Mouse (Mus musculus) 3T3-L1 (cell line): ENCODE measurements at regions not wholly inside any gene's neighbourhood (a gene's known extent, or its start where the extent isn't known, plus 50 kb on each side); places are given as distances from the start of the nearest gene placed in this dataset.

Experiments
- DNase-seq: peaks from one replicate; pipeline ENCODE4 v3.0.0-alpha.2; 2015; ENCODE audit warnings: low read depth, low spot score

DNA sequence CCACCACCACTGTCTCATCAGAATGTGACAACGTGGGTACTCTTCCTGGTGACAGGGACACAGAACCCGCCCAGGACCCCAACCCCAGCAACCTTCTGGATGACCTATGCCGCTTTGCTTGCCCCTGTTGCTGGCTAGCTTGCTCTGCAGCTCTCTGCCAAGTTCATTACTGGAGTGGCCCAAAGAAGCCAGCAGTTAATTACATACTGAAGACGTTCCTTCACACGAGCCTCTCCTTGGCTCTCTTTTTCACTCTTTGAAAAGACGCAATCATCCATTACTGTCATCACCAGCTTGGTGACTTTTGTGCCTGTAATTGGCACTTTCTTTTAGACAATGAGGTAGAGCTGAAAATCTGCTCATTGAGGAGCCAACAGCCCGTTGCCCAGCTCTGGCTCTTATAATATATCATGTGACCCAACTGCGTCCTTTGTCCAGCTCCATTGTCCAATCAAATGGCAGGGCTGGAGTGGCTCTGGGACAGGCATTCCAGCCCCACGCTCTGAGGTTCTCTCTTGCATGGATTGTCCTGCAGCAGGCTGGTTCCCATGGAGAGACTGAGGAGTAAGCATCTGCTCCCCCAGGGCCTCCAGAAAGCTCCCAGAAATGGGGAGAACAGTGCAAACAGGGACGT lies 274.4 kb upstream of the Gm10131 start:
- no peak for DNase-seq

DNA sequence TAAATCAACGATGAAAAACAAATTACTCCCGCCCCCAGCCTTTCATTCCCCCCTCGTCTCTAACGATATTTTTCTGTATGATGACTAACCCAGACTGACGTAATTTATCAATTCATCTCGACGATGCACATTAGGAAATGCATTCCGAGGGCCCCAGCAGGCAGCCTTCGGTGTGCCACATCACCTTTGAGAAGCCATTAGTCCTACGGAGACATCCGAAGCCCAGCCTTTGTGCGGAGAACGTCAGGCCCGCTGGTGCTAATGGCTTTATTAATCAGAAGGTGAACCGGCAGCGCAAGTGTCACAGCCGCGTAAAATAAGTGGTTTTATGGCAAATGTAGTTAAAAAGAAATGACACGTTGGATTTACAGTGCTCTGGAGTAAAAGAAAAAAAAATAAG lies 269.1 kb upstream of the Gm10131 start:
- no peak for DNase-seq

DNA sequence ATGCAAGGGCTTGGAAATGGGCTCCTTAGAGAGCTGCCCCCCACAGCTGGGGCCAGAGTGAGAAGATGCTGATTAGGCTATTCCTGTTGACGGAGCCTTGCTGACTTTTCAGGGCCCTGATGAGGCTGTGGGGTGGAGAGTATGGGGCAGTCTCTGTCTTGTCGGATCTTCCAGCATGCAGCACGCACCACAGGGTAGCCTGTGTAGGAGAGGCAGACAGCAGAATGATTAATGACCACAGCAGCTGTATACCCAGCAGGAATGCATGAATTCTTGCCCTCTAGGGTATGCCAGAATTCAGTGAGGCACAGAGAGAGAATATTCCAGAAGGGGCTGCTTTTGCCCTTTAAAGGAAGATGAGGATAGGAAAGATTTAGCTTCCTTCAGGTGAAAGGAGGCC lies 265.6 kb upstream of the Gm10131 start:
- peak; percentile 16 for DNase-seq

DNA sequence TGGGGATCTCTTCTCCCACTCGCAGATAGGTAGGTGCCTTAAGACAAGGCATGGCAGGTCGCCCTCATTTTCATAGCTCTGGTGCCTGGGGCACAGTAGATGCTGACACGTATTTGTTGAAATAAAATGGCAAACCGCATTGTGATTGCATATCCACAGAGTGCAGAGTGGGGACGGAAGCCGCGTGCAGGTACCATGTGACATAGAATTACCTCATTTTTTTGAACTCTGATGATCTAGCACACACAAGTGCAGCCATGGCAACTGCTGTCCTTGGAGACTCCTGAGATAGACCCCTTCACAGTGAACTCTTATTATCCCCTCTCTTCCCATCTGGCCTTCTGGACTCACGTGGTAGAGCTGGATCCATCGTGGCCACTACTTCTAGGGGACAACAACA lies 262.7 kb upstream of the Gm10131 start:
- no peak for DNase-seq

DNA sequence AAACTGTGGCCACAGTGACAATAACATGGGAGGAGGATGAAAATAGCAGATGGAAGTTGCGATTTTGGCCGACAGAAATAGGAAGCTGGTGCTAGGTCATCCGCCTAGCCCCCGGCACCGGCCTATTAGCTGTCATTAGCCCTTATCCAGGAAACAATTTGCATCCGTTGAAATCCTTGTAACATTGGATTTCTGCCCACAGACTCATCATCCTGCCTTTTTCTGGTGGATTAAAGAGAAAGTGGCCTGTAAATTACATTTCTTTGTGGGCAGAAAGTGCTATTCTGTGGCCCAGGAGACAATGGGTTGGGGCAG lies 261.1 kb upstream of the Gm10131 start:
- DNase-seq: no peak

DNA sequence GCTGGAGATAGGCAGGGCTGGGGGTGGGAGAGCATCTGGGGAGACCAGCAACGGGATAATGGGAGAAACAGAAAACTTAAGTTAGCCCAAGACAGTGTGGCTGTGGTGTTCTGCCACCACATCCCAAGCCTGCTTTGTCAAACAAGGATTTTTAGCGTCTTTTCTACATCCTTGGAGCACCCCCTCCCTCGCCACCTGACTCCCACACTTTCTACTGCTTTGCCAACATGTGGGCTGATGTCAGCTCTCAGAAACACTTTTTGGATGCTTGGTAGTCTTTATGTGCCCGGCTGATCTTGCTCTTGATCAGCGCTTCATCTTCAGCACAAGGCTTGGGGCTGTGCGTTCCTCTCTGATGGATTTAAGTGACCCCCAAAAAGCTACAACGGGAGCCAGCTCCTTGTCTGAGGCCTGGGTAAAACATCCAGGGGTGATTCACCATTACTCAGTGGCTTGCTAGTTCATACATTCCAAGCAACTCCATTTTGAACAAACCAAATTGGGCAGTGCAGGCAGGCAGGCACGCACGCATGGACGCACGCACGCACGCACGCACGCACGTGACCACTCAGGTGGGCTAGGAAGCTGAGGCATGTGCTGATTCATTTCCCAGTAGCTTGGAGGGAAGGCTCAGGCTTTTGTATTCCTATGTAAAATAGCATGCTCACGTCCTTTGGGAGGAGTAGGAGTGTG lies 260.6 kb upstream of the Gm10131 start:
- peak; percentile 2 for DNase-seq

DNA sequence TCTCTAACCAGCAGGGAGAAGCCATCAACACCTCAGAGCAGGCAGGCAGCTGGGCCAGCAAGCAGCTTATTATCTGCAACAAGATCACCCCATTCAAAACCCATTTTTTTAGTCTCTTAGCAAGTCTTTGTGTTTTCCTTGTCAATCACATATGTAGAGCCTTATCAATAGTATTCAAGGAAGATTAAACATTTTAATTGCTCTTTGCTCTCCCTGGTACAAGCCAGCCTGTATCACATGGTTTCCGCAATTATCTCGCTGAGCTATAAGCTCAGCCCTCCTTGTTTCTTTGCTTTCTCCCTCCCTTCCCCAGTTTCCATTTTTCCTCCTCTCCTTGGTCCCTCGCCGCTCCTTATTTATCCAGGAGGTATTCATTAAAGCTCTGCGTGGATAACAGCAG lies 259.9 kb upstream of the Gm10131 start:
- no peak for DNase-seq

DNA sequence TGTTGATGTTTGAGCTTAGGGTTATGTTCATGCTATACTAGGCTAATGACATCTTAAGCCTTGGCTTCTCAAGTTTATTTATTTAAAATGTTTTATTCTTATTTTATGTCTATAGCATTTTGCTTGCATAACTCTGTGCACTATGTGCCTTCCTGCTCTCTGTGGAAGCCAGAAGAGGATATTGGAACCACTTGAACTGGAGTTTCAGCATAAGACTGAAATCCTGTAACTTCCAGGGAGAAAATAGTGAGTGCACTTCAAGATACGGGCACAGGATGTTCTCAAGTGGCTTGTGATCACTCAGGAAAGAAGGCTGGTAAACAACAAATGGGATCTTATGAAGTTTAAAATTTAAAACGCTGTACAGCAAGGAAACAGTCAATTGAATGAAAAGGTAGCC lies 257.0 kb upstream of the Gm10131 start:
- no peak for DNase-seq

DNA sequence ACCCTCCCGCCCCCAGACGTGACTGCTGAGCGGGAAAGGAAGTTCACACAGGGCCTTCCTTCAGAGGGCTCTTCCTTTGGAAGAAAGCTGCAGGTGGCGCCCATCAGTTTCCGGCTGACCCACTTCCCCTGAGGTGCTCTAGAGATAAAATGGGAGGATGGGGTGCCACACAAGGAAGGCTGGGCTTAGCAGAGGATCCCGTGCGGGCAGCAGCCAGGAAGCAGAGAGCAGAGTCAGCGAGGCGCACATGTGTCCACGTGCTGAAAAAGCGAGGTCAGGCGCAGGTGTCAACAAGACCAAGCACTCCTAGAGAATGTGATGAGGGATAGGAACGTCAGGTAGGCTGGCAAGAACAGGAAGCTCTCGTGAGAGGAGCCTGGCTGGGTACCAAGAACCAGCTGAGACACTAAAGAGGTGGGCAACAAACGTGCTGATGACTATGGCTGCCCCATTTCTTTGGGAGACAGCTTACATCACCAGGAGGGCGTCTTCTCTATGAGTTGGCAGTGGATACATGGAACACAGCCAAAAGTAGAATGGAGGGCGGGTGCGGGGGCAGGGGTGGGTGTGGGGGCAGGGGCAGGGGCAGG lies 253.0 kb upstream of the Gm10131 start:
- no peak for DNase-seq

DNA sequence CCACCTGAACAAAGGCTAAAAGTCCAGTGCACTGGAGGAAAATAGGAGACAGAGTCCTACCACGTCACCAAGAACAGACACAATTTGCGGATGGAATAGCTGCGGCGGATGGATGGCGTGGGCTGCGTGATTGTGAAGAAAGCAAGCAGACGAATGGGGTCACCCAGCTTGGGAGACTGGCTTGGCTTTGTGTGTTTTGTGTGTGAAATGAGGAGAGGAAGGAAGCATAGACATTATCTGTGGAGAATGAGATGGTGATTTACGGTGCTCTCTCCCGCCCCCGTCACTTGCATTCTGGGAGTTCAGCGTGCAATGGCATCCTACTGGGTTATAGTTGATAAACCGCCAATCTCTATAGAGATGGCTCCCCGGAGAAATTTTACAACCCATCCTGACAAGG lies 252.1 kb upstream of the Gm10131 start:
- DNase-seq: no peak

DNA sequence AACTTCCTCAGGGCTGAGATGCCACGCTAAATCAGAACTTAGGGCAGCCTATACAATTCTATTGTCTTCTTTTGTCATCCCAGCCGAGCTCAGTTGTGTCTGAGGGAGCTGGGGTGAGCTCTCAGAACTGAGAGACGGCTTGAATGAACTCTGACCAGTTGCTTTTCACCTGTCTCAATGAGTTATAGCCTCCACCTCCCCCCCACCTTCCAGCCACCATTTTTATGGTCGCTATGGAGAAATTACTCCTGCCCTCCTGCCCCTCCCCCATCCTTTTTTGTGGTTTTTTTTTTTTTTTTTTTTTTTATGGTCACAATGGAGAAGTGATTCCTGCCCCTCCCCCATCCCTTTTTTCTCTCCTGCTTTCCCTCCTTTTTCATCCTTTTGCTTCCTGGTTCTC lies 251.6 kb upstream of the Gm10131 start:
- DNase-seq: no peak

DNA sequence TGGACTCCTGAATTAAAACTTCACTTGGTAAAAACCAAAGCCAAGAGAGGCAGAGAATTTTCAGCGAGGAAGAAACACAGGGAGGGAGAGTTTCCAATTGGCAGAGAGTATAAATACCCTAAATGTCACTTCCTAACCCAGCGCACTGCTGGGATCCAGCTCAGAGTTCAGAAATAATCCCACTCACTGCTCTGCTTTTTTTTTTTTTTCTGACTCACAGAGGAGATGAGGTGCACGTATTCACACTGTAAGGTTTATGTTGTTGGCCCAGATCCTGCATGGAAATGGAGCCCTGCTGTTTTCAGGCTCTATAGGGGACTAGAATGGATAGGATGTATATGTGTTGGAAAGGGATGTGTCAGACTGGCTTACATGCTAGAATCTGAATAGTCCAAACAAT lies 249.8 kb upstream of the Gm10131 start:
- DNase-seq: no peak

DNA sequence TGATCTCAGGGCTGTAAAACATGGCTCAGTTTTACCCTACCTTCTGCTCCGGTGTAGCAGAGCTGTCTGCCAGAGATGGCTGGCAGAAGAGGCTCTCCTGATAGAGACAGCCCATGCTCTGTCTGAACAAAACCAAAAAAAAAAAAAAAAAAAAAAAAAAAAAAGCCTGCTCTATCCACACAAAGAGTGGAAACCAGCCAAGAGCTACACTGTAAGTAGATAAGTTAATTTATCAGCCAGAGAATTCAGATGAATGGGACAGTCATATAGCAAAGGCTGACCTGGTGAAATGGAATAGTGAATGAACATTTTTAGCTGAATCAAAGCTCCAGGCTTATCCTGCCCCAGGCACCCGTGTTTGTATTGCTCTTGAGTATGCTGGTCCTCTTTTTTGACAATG lies 248.2 kb upstream of the Gm10131 start:
- no peak for DNase-seq

DNA sequence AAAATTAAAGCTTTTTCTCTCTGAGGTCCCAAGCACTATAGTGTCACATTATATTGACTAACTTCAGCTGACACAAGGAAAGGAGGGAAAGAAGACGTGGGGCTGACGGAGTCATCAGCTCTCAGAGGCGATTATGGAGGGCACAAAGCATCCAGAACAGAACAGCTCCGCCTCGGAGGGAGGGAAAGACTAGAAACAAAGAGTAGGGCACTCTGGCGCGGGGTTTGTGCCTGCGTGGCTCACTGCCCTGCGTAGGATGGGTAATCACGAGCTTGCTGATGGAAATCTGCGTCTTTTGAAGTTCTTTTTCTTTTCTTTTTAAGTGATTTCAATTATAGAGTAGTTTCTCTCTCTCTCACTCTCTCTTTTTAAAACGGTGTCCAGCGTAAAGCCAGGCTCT lies 243.5 kb upstream of the Gm10131 start:
- DNase-seq: no peak

DNA sequence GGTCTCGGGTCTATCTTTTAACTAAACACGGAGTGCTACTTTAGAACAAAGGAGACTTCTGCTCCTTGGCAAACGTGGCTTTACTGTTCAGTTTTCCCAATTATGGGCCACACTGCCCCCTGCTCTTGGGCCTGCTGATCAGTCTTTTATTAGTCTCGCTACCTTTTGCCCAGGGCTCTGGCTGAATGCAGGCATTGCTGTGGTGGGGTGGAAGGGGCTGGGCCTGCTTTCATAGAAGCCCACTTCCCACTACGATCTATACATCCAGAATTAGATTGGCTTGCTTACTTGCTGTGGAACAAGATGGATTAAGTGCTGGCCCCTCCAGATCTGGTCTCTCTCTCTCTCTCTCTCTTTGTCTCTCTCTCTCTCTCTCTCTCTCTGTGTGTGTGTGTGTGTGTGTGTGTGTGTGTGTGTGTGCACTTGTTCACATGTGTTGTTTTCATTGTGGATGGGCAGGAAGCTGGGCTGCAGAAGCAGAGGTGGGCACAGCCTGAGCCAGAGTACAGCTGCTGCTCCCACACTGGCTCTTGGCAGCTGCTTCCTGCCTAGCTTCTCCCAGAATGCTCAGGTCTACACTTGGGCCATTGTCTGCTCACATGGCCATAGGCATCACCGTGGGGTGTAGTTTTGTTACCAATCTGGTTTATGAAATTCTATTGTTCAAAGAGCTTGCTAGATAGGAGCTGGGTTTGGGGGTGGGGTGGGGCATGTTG lies 241.8 kb upstream of the Gm10131 start:
- no peak for DNase-seq

DNA sequence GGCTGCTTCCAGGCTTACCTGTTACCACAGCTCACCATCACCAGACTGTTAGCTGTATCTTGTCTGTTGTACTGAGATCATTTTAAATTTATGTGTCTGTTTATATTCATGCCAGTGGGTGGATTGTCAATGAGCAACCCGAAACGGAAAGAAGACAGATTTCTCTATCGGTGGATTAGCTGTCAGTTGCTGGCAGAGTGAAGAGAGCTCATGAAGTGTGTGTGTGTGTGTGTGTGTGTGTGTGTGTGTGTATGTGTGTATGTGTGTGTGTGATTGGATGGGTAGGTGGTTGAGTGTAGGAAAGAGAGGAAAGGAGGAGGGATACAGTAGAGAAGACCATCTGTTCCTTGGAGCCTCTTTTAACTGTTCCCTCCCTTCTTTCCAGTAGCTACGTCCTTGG lies 223.3 kb upstream of the Gm10131 start:
- no peak for DNase-seq

DNA sequence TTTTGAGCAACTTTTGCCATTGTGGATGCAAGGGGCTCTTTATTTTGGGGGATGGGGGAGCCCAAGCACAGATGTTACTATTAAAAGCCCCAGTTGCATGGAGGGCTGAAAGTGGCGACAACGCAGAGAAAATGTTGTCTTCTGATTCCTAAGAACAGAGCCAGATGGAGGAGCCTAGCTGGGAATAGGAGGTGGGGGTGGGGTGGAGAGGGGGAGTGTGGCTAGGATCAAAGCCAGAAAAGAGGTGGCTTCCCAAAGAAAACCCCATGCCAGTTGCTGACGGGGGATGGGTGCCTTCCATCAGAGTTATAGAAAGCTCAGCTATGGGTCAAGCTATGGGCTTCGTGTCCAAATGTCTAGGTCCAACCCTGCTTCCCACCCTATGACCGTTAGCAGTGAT lies 220.1 kb upstream of the Gm10131 start:
- DNase-seq: no peak

DNA sequence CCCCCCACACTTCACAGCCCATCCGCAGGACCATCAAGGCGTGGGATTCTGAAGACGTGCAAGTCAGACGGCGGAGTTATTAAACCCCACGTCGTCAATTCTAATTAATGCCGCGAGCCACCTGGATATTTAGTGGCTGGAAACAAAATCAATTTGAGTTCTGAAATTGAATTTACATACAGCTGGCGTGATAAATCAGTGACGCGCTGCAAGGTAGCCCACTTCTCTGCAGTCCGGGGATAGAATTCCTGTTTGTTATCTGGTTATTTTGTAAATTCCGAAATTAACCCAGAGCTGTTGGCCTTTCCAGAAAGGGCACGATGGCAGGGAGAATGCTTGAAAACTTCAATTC lies 215.1 kb upstream of the Gm10131 start:
- no peak for DNase-seq

DNA sequence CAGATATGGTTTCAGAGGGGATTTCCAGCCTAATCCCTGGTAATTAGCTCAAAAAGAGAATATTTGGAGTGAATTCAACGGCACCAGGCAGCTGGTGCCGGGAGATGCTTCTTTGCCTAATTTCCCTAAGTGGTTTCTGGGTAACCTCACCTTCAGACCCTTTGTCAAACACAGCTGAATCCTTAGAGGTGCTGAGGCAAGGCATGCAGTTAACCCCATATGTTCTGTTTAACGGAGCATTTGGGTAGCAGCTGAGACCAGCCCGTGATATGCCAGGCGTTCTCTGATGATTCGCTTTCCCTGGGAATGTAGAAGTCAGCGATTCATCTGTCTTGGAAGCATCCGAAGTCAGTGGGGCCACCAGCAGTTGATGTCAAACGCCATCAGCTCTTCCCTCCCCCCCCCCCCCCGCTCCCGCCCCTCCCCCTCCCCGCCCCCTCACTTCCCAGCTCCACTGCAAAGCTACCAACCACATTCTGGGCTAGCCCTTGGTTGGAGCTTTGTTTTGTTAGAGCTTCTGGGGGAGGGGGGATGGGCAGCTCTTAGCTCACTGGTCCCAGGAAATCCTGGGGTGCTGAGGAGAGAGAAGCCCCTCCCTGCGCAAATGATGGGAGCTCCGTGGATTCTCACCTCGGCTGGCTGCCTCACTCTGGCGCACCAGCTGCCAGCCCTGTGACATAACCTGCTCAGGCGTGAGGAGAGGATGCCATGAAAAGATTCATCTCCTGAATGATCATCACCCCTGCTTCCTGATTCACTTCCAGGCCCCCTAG lies 214.5 kb upstream of the Gm10131 start:
- DNase-seq: no peak

DNA sequence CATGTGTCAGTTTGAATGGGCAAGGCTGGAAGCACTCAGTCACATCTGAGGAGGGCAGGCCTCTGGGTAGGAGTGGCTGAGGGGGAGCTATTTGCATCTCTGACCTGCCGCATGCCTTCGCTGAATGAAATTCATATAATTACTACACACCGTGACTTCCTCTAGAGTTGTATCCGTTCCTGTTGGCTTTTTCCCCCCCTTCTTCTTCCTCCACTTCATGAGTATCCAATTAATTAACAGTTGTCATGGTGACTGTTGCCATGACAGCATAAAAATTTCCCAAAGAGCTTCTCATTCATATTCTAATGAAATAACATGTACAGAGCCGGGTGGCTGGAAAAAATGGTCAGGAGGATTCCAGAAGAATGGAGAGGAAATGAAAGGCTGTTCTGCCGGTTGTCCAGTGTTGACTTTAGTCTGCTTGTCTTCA lies 208.6 kb upstream of the Gm10131 start:
- no peak for DNase-seq

DNA sequence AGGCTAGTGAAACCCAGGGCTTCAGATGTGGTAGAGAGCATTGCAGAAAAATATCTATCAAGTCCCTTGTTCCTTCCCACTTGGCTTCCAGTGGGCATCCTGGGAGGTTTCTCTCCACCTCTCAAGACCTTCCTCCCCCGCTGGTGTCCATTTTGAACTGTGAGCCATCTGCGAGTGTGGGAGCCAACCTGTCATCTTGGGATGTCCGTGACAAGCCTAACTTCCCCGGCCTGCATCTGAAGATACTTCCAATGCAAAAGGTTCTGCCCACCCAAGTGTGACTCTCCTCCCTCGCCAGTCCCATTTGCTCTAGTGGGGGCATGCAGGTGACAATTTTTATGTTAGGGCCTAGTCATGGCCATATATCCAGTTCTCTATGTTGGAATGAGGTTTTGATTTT lies 208.2 kb upstream of the Gm10131 start:
- no peak for DNase-seq

DNA sequence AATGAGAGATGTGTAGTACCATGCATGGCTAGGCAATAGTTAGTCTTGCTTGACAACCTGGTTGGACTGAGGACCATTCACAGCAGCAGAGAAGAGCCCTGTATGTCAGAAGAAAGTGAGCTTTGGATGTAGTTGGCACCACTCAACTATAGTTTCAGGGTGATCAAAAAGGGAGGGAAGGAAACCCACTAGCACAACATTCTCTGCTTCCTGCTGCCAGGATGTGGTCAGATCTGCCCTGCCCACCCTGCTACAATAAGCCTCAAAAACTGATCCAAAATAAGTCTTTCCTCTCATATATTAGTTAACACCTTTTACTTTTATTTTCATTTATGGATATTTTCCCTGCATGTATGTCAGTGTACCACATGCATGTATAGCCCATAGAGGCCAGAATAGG lies 203.7 kb upstream of the Gm10131 start:
- no peak for DNase-seq
